Mouse (Mus musculus): ENCODE data around the gene Rplp2.

The Rplp2 gene

GRCm38 (mm10) chr7:141466607-141467148 is 19.5 kb downstream of the Rplp2 start:
- DNase-seq (ENCODE audit: low spot score in 2 of 2), result no peak

GRCm38 (mm10) chr7:141467230-141468030 is 20.3 kb downstream of the Rplp2 start, which contains the start of gene Cd151:
Cd151 (plus strand) TSS chr7:141467392.
- peak in 1 of 2 experiments; percentile 66 for DNase-seq (ENCODE audit: low spot score in 2 of 2)

- DNase-seq (ENCODE audit: low spot score in 2 of 2), result no peak
Measured at GRCm38 (mm10) chr7:141468164-141468521, 21.0 kb downstream of the Rplp2 start.

GRCm38 (mm10) chr7:141468522-141469211 is 21.5 kb downstream of the Rplp2 start:
- no peak for DNase-seq (ENCODE audit: low spot score in 2 of 2)

- DNase-seq (ENCODE audit: low spot score in 2 of 2), result no peak
Measured at GRCm38 (mm10) chr7:141469352-141469751, 22.2 kb downstream of the Rplp2 start.

- DNase-seq (ENCODE audit: low spot score in 2 of 2), result no peak
Measured at GRCm38 (mm10) chr7:141469901-141470636, 22.9 kb downstream of the Rplp2 start.

- DNase-seq (ENCODE audit: low spot score in 2 of 2), result no peak
Measured at GRCm38 (mm10) chr7:141470637-141470944, 23.4 kb downstream of the Rplp2 start.

- no peak for DNase-seq (ENCODE audit: low spot score in 2 of 2)
Measured at GRCm38 (mm10) chr7:141471236-141471635, 24.1 kb downstream of the Rplp2 start.

- DNase-seq (ENCODE audit: low spot score in 2 of 2), result no peak
Measured at GRCm38 (mm10) chr7:141472226-141472625, 25.1 kb downstream of the Rplp2 start.

- no peak for DNase-seq (ENCODE audit: low spot score in 2 of 2)
Measured at GRCm38 (mm10) chr7:141472763-141473162, 25.6 kb downstream of the Rplp2 start.

- DNase-seq (ENCODE audit: low spot score in 2 of 2), result no peak
Measured at GRCm38 (mm10) chr7:141474160-141474559, 27.0 kb downstream of the Rplp2 start.

GRCm38 (mm10) chr7:141475011-141475804 is 28.0 kb downstream of the Rplp2 start, which contains the start of the genes Polr2l and Tspan4:
Polr2l (minus strand) TSS chr7:141475132.
Tspan4 (plus strand) TSS chr7:141475240.
- DNase-seq (ENCODE audit: low spot score in 2 of 2), result peak; percentile 69 to 85

- DNase-seq (ENCODE audit: low spot score in 2 of 2), result no peak
Measured at GRCm38 (mm10) chr7:141475805-141476158, 28.6 kb downstream of the Rplp2 start.

GRCm38 (mm10) chr7:141476226-141476980 is 29.2 kb downstream of the Rplp2 start:
- DNase-seq (ENCODE audit: low spot score in 2 of 2), result no peak

- no peak for DNase-seq (ENCODE audit: low spot score in 2 of 2)
Measured at GRCm38 (mm10) chr7:141476981-141477370, 29.8 kb downstream of the Rplp2 start.

- no peak for DNase-seq (ENCODE audit: low spot score in 2 of 2)
Measured at GRCm38 (mm10) chr7:141477578-141478269, 30.6 kb downstream of the Rplp2 start.

- no peak for DNase-seq (ENCODE audit: low spot score in 2 of 2)
Measured at GRCm38 (mm10) chr7:141478270-141478748, 31.1 kb downstream of the Rplp2 start.

GRCm38 (mm10) chr7:141480842-141481497 is 33.8 kb downstream of the Rplp2 start:
- peak in 1 of 2 experiments; percentile 74 for DNase-seq (ENCODE audit: low spot score in 2 of 2)
